Mouse (Mus musculus): Measurements from ENCODE around the gene Gm1110. TPM values are rescaled to one million over a fixed set of nuclear protein-coding genes. Genes with fewer than 3 reads are reported as not detected.
"Not testable (repeated sequence)": the region's sequence is repeated elsewhere in the genome, so short reads cannot be mapped to it uniquely, and the experiment has no call there.

The Gm1110 gene
- polyA plus RNA-seq (2017; shearing (Covaris generic)), result under 1 TPM; 0.45 to 0.49 TPM

GRCm38 (mm10) chr9:26922909-26923526 lies at the start of gene Gm1110:
TSS of gene Gm1110 (minus strand) at chr9:26923111.
- no peak for ATAC-seq

DNA sequence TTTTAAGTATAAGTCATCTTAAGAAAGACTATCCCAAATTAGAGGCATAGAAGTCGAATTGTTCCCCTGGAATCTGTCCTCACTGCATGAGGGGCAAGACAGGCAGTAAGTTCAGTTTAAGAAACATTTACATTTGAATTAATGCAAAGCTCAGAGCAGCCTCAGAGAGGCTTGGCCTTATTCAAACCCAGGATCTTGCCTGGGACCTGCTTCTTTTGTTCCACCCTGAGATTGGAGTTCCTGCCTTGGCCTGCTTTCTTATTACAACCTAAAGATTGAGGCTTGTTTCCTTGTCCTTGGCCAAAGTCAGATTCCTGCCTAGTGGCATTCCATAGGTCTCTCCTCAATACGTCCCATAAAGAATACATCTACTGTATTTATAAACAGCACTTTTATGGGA lies 24.9 kb upstream of the Gm1110 start:
- no peak for ATAC-seq

- ATAC-seq, result no peak
Measured at GRCm38 (mm10) chr9:26924146-26924545, 1.2 kb upstream of the Gm1110 start.

- ATAC-seq, result no peak
Measured at GRCm38 (mm10) chr9:26919778-26920177, 3.1 kb downstream of the Gm1110 start.

DNA sequence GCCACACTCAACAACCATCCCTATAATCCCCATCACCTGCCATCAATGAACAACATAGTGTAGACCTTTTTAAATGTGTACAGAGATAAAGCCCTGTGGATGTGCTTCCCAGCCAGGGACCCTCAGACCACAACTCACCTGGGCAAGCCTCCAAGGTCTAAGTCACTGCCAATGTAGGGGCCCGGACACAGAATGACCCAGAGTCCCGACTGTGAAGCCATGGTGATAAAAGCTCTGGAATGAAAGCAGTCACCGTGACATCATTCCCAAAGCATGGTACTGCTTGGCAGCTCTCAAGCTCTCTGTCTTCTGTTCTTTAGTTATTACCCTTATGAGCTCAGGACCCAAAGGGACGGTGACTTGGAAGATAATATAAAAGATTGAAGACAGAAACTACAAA lies 9.8 kb downstream of the Gm1110 start:
- no peak for ATAC-seq

DNA sequence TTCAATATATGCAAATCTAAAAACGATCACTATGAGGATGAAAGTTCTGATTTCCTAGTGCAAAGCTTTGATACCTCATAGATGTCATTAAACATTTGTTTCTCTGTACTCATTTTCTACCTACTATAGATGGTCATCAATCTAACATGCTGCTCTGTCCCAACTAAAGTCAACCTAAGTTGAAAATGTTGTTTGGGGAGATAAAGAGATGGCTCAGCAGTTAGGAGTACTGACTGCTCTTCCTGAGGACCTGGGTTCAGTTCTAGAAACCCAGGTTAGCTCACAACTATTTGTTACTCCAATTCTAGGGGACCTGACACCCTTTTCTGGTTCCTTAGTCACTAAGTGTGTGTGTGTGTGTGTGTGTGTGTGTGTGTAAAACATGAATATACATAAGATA lies 11.7 kb downstream of the Gm1110 start:
- no peak for ATAC-seq

DNA sequence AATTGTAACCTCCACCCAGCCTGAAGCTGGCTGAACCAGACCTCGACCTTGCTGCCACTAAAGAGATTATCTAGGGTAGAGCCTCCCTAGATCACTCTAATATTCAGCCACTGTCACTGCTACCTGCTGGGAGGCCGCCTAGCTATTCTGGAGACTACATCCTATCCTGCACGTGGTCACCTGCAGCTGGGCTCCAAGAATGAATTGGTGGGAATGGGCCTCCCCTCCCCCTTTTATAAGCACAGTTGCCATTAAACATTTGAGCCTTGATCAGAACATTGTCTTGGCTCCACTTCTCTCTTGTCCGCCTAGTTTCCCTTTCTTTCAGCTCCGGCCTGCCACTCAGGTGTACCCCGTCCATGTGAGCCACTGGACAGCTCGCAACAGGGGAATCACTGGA lies 53.1 kb downstream of the Gm1110 start:
- not testable (repeated sequence) for ATAC-seq

DNA sequence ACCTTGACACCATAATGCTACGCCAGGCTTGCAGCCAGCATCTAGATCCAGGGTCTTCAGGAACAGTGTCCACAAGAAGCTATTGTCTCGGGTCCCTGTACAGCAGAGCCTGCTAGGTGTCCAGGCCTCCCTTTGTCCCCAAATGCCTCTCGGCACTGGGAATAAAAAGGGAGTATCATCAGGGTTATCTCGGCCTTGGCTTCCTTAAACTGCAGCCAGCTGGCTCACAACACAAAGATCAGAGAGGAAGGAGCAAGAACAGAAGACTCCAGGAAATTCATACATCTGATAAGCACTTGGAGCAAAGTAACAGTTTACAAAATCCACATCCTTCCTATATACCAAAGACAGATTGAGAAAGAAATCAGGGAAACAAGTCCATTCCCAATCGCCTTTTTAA lies 62.2 kb downstream of the Gm1110 start, which contains the start of gene Glb1l3:
Gene Glb1l3 (minus strand): TSS at position 140 of the 400 bp plus-strand sequence.
- ATAC-seq, result no peak

- ATAC-seq, result no peak
Measured at GRCm38 (mm10) chr9:26831089-26831488, 91.8 kb downstream of the Gm1110 start.

Other genes starting within 250 kb of the Gm1110 start
- not detected for gene B3gat1, start 189.4 kb downstream of the Gm1110 start, polyA plus RNA-seq (2017; shearing (Covaris generic))
- gene Glb1l2, start 116.6 kb downstream of the Gm1110 start, polyA plus RNA-seq (2017; shearing (Covaris generic)), result not detected
- not detected for gene Glb1l3, start 62.2 kb downstream of the Gm1110 start, polyA plus RNA-seq (2017; shearing (Covaris generic))
- 10 to 100 TPM; 22.7 to 22.8 TPM for gene Acad8, start 76.5 kb upstream of the Gm1110 start, polyA plus RNA-seq (2017; shearing (Covaris generic))
- 10 to 100 TPM; 77.0 to 85.1 TPM for gene Thyn1, start 76.6 kb upstream of the Gm1110 start, polyA plus RNA-seq (2017; shearing (Covaris generic))
- 10 to 100 TPM in 1 of 2 experiments, 1 to 10 TPM in 1; 10.0 to 14.0 TPM for gene Vps26b, start 107.0 kb upstream of the Gm1110 start, polyA plus RNA-seq (2017; shearing (Covaris generic))
- gene Ncapd3, start 107.1 kb upstream of the Gm1110 start, polyA plus RNA-seq (2017; shearing (Covaris generic)), result 10 to 100 TPM; 23.4 to 27.0 TPM
- gene Jam3, start 232.3 kb upstream of the Gm1110 start, polyA plus RNA-seq (2017; shearing (Covaris generic)), result under 1 TPM in 1 of 2 experiments, not detected in 1; 0.56 TPM

Data from activated CD4-positive, CD25-positive, alpha-beta regulatory T cell, adult 4 months (primary cell).